Mouse (Mus musculus) megakaryocyte, embryonic 14.5 days (primary cell): ENCODE measurements around the gene Plau.

Experiments
- FLI1 ChIP-seq: IDR thresholded peaks from 2 replicates; pipeline ENCODE4 v1.6.1; 2012; ENCODE audit warnings: low read length, inconsistent platforms, mixed read lengths
- GATA1 ChIP-seq: IDR thresholded peaks from 3 replicates; pipeline ENCODE4 v1.6.1; 2012; ENCODE audit warnings: mixed read lengths, low read length, inconsistent platforms, borderline replicate concordance

- TF ChIP-seq GATA1 (no peak), FLI1 (no peak)
Measured at GRCm38 (mm10) chr14:20796170-20796569, 40.3 kb upstream of the Plau start.
